Mouse (Mus musculus) lung, postnatal 0 days (tissue): ENCODE results near the gene Hdac9. TPM values are rescaled to one million over a fixed set of nuclear protein-coding genes. Genes with fewer than 3 reads are reported as not detected.
A peak's percentile ranks its signal among the peaks of the same experiment; 100 is the strongest.

ENCODE experiments used
- ATAC-seq: fragments of 200-750 bp; cut with Nextera tagmentation; 2 replicates; pipeline ENCODE4 v1.8.0; 2017; ENCODE audit warnings: moderate library complexity
- DNase-seq: peaks from one replicate; pipeline ENCODE4 v3.0.0-alpha.2; 2016; ENCODE audit warnings: low spot score
- H3K27ac ChIP-seq: fragments of 300-500 bp; sonication (generic); 2 replicates; pipeline ENCODE4 v1.5.1; 2014; ENCODE audit warnings: antibody characterized with exemption, mild to moderate bottlenecking, low read length, mixed read lengths
- H3K27me3 ChIP-seq: fragments of 300-500 bp; sonication (generic); replicated peaks from 2 replicates; pipeline ENCODE4 v1.6.1; 2014; ENCODE audit warnings: low read length, mixed read lengths; ENCODE audit not compliant: insufficient read depth
- H3K36me3 ChIP-seq: fragments of 300-500 bp; sonication (generic); 2 replicates; pipeline ENCODE4 v1.6.1; 2014; ENCODE audit warnings: low read length, mixed read lengths; ENCODE audit not compliant: insufficient read depth
- H3K4me1 ChIP-seq: fragments of 300-500 bp; sonication (generic); 2 replicates; pipeline ENCODE4 v1.6.1; 2014; ENCODE audit warnings: antibody characterized with exemption, low read depth, low read length, mixed read lengths; ENCODE audit not compliant: insufficient read depth
- H3K4me2 ChIP-seq: fragments of 300-500 bp; sonication (generic); replicated peaks from 2 replicates; pipeline ENCODE4 v1.6.1; 2014; ENCODE audit warnings: low read depth, mild to moderate bottlenecking, low read length, moderate library complexity, mixed read lengths
- H3K4me3 ChIP-seq: fragments of 300-500 bp; sonication (generic); 2 replicates; pipeline ENCODE4 v1.5.1; 2014; ENCODE audit warnings: low read depth, low read length
- H3K9ac ChIP-seq: fragments of 300-500 bp; sonication (generic); replicated peaks from 2 replicates; pipeline ENCODE4 v1.6.1; 2014; ENCODE audit warnings: low read depth, mild to moderate bottlenecking
- H3K9me3 ChIP-seq: fragments of 300-500 bp; sonication (generic); 2 replicates; pipeline ENCODE4 v1.6.1; 2016; ENCODE audit warnings: low read length, mixed read lengths
- CTCF ChIP-seq: IDR thresholded peaks from 2 replicates; pipeline ENCODE4 v1.5.1; 2016; ENCODE audit warnings: antibody characterized with exemption, mild to moderate bottlenecking
- EP300 ChIP-seq: IDR thresholded peaks from 2 replicates; pipeline ENCODE4 v1.6.1; 2016; ENCODE audit warnings: antibody characterized with exemption, mild to moderate bottlenecking, control low read depth
- WGBS: fragments of 180-500 bp; shearing (Covaris S2); extraction: QIAGEN DNeasy Blood & Tissue Kit; methylation state at CpG from one replicate; pipeline ENCODE4 v1.1.7; 2014; 5-methylcytosine and 5-hydroxymethylcytosine counted together
- polyA plus RNA-seq: library from polyadenylated mRNA; unstranded; fragments of >200 nt; fragmentation: Nextera tagmentation; extraction: Ambion mirVana; gene quantifications from 2 replicates; pipeline ENCODE4 v1.2.1, GENCODE M21; 2015

Hdac9 gene
- polyA plus RNA-seq, 1 experiment from 2014 or later: 6.0 TPM

GRCm38 (mm10) chr12:34801752-34802151 lies 115.1 kb downstream of the Hdac9 start:
- no peak for DNase-seq
- H3K27ac ChIP-seq: no peak overlapping the region
- no peak overlapping the region for H3K9ac ChIP-seq
- no peak for ATAC-seq
- no peak overlapping the region for H3K4me2 ChIP-seq
- TF ChIP-seq CTCF (no peak), EP300 (no peak)
- no peaks in the 10 kb centered on the region for H3K9me3 ChIP-seq
- H3K4me3 ChIP-seq: no peak overlapping the region
- no peaks in the 10 kb centered on the region for H3K27me3 ChIP-seq
- H3K36me3 ChIP-seq: no peaks in the 10 kb centered on the region
- no peaks in the 10 kb centered on the region; the same call in 1 of the 2 replicates for H3K4me1 ChIP-seq

- no peak for ATAC-seq
- TF ChIP-seq CTCF (no peak), EP300 (peak; percentile 46; the same call in 1 of the 2 replicates)
- DNase-seq: peak; percentile 52
- Histone ChIP-seq H3K27ac (no peak overlapping the region), H3K9ac (no peak overlapping the region), H3K4me2 (no peak overlapping the region), H3K27me3 (no peaks in the 10 kb centered on the region), H3K36me3 (no peaks in the 10 kb centered on the region), H3K4me1 (peaks cover 8% of the 10 kb centered on the region; the same call in 1 of the 2 replicates), H3K9me3 (no peaks in the 10 kb centered on the region), H3K4me3 (no peak overlapping the region)
- WGBS: 45% methylated on average over 2 of the region's 2 CpGs
Measured at GRCm38 (mm10) chr12:34797389-34797788, 119.5 kb downstream of the Hdac9 start.

DNA sequence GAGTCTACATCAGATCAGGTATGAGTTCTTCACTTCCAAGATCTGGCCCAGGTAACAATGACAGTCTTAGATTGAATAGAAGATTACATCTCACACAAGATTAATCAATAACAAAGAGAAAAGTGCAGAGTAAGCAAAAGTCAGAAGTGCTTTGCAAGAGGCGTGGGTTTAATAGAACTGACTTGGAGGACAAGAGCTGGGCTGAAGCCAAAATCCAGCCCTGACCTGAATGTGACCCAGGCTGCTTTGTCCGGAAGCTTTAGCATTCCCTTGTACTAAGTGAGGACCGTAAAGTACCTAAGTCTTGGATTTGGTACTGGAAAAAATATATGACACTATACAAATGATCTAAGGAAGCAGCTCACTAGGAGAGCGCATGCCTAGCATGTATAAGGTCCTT lies 121.4 kb downstream of the Hdac9 start:
- ATAC-seq (no peak), DNase-seq (no peak)
- H3K36me3 ChIP-seq: no peaks in the 10 kb centered on the region
- no peak overlapping the region for H3K4me2 ChIP-seq
- no peak for TF ChIP-seq EP300
- no peak for TF ChIP-seq CTCF
- H3K4me1 ChIP-seq: peaks cover 8% of the 10 kb centered on the region; the same call in 1 of the 2 replicates
- no peaks in the 10 kb centered on the region for H3K9me3 ChIP-seq
- WGBS: 26% methylated on average over 4 of the region's 4 CpGs
- H3K27ac ChIP-seq: no peak overlapping the region
- H3K27me3 ChIP-seq: no peaks in the 10 kb centered on the region
- no peak overlapping the region for H3K9ac ChIP-seq
- H3K4me3 ChIP-seq: no peak overlapping the region

DNA sequence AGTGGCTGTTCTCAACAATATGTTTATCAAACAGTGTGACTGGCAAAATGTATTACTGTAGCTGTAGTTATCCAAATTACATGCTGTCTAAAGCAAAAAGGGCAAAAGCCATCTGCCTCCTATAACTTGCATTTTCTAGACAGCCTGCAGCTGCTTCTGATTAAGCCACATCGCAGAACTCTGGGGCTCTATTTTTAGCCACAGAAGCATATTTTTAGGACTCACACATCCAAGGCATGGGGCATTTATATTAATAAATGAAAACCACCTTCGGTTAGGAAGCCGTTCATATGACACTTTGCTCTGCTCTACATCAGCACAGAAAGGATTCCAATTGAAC lies 124.8 kb downstream of the Hdac9 start:
- Histone ChIP-seq H3K27me3 (no peaks in the 10 kb centered on the region), H3K4me1 (peaks cover 8% of the 10 kb centered on the region; the same call in 1 of the 2 replicates), H3K36me3 (no peaks in the 10 kb centered on the region), H3K27ac (no peak overlapping the region), H3K9me3 (no peaks in the 10 kb centered on the region), H3K4me3 (no peak overlapping the region), H3K4me2 (no peak overlapping the region), H3K9ac (no peak overlapping the region)
- no peak for TF ChIP-seq CTCF
- TF ChIP-seq EP300: no peak
- WGBS: 59% methylated on average over 3 of the region's 3 CpGs
- ATAC-seq (no peak), DNase-seq (no peak)

GRCm38 (mm10) chr12:34791213-34792112 lies 125.4 kb downstream of the Hdac9 start:
- Histone ChIP-seq H3K36me3 (no peaks in the 10 kb centered on the region), H3K27me3 (no peaks in the 10 kb centered on the region), H3K4me3 (no peak overlapping the region), H3K9me3 (no peaks in the 10 kb centered on the region), H3K4me2 (no peak overlapping the region), H3K9ac (no peak overlapping the region), H3K4me1 (peaks cover 8% of the 10 kb centered on the region; the same call in 1 of the 2 replicates), H3K27ac (no peak overlapping the region)
- WGBS: 77% methylated on average over 10 of the region's 10 CpGs
- ATAC-seq (no peak), DNase-seq (no peak)
- TF ChIP-seq EP300 (no peak), CTCF (no peak)

DNA sequence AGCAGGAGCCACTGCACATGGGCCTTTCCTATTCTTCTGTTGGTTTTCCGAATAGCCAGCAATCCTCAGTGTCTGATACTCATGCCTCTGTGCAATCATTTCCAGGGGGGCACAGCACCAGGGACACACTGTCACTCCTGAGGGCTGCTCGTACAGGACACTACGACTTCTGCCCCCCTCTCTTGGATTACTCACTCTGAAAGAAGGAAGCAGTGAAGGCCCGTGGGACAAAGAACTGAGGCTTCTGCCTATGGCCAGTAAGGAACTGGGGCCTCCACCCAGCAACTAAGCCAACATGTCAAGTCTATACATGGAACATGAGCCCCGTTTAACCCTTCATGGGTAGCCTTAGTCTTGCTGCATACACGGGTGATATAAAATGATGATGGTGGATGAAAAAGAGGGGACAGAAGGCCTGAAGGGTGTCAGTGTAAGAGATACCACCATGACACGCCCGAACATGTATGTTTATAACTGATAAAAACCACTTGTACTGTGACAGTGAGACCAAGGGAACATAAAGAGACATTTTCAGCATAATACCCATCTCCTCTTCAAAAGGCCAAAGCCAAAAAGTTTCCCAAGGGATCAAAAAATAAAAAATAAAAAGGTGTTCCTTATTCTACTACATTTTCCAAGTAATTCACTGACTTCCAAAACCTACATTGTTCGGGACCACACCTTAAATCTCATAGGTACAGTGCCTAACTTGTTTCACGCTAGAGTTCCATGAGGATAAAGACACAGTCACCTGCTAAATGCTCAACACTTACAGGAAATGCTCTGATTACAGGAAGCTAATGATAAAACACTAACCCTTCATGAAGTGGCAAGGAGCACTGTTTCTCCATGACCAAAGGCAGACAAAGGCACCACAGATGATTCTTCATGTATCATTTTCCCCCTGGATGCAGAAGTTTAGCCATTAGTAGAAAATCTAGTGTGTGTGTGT lies 127.6 kb downstream of the Hdac9 start:
- DNase-seq (no peak), ATAC-seq (no peak)
- no peak overlapping the region for H3K9ac ChIP-seq
- H3K4me1 ChIP-seq: no peaks in the 10 kb centered on the region
- 83% methylated on average over 10 of the region's 10 CpGs for WGBS
- no peaks in the 10 kb centered on the region for H3K36me3 ChIP-seq
- no peaks in the 10 kb centered on the region for H3K27me3 ChIP-seq
- H3K4me3 ChIP-seq: no peak overlapping the region
- H3K9me3 ChIP-seq: no peaks in the 10 kb centered on the region
- TF ChIP-seq EP300: no peak
- no peak for TF ChIP-seq CTCF
- no peak overlapping the region for H3K4me2 ChIP-seq
- H3K27ac ChIP-seq: no peak overlapping the region
